Comparison of ENCODE assay signal across 9 mouse cellular contexts in genomic region chr15:102248812-102249191, GRCm38 (mm10). TPM values are rescaled to one million over a fixed set of nuclear protein-coding genes. Genes with fewer than 3 reads are reported as not detected.
DNase-seq lines count a peak whose midpoint lies in the region; ATAC-seq and TF ChIP-seq lines count a peak whose summit lies in the region.
"Had no signal": no experiment of that assay in that cellular context is flagged by ENCODE, and none has a peak within 500 bp of the region (broad histone marks: within the 10 kb centered on the region; RNA-seq: fewer than 3 reads in every experiment).

No protein-coding gene starts in this region.

- no peak overlapping the region for H3K9ac ChIP-seq in forebrain, embryonic 11.5 days (ENCODE audit: low read length)
- no peak overlapping the region for H3K9ac ChIP-seq in forebrain, postnatal 0 days
- no peak overlapping the region for H3K9ac ChIP-seq in midbrain, embryonic 11.5 days (ENCODE audit: low read length)
- no peak overlapping the region; the same call in 1 of the 2 replicates for H3K9ac ChIP-seq in intestine, embryonic 14.5 days (ENCODE audit: low read length)
- H3K9ac ChIP-seq in stomach, embryonic 14.5 days (replicated peaks; ENCODE audit: low read depth, low read length), result no peak overlapping the region

- H3K4me2 ChIP-seq in forebrain, embryonic 11.5 days (ENCODE audit: low read depth, low read length, severe bottlenecking), result no peak overlapping the region; the same call in 1 of the 2 replicates
- no peak overlapping the region for H3K4me2 ChIP-seq in forebrain, postnatal 0 days (ENCODE audit: low read depth)
- no peak overlapping the region; the same call in 1 of the 2 replicates for H3K4me2 ChIP-seq in midbrain, embryonic 11.5 days
- peak overlapping the region; percentile 95 for H3K4me2 ChIP-seq in intestine, embryonic 14.5 days (ENCODE audit: low read length)
- H3K4me2 ChIP-seq in stomach, embryonic 14.5 days (replicated peaks; ENCODE audit: low read depth, low read length), result peak overlapping the region; percentile 64

- H3K4me1 ChIP-seq in forebrain, embryonic 11.5 days (replicated peaks; ENCODE audit: control insufficient read depth, insufficient read depth, low read length), result peaks cover 30% of the 10 kb centered on the region
- peaks cover 13% of the 10 kb centered on the region for H3K4me1 ChIP-seq in forebrain, postnatal 0 days (ENCODE audit: insufficient read depth)
- H3K4me1 ChIP-seq in midbrain, embryonic 10.5 days, result peaks cover 72% of the 10 kb centered on the region
- peaks cover 21% of the 10 kb centered on the region for H3K4me1 ChIP-seq in midbrain, embryonic 11.5 days (ENCODE audit: control insufficient read depth, insufficient read depth, low read length)
- peaks cover 41% of the 10 kb centered on the region for H3K4me1 ChIP-seq in intestine, embryonic 14.5 days (replicated peaks; ENCODE audit: control insufficient read depth, insufficient read depth, low read length)
- peaks cover 39% of the 10 kb centered on the region for H3K4me1 ChIP-seq in stomach, embryonic 14.5 days (ENCODE audit: control insufficient read depth, insufficient read depth, low read length)

- H3K9me3 ChIP-seq in forebrain, embryonic 11.5 days (ENCODE audit: control insufficient read depth, low read length), result no peaks in the 10 kb centered on the region
- H3K9me3 ChIP-seq in forebrain, postnatal 0 days (ENCODE audit: low read length), result no peaks in the 10 kb centered on the region
- H3K9me3 ChIP-seq in midbrain, embryonic 10.5 days (replicated peaks), result no peaks in the 10 kb centered on the region
- no peaks in the 10 kb centered on the region for H3K9me3 ChIP-seq in midbrain, embryonic 11.5 days (ENCODE audit: control insufficient read depth, low read length)
- no peaks in the 10 kb centered on the region for H3K9me3 ChIP-seq in intestine, embryonic 14.5 days (ENCODE audit: control insufficient read depth, low read length)
- H3K9me3 ChIP-seq in stomach, embryonic 14.5 days (ENCODE audit: control insufficient read depth, low read depth, low read length), result no peaks in the 10 kb centered on the region

- no peak for ATAC-seq in forebrain, embryonic 11.5 days (replicated peaks; ENCODE audit: low FRiP score)
- ATAC-seq in forebrain, postnatal 0 days, result no peak
- no peak for ATAC-seq in midbrain, embryonic 11.5 days (ENCODE audit: low FRiP score)
- ATAC-seq in intestine, embryonic 14.5 days (replicated peaks; ENCODE audit: low FRiP score, low TSS enrichment, low read depth), result no peak
- no peak for ATAC-seq in stomach, embryonic 14.5 days (ENCODE audit: insufficient number of reproducible peaks, insufficient read depth, low FRiP score, low read depth)

- no peak for DNase-seq in forebrain, embryonic 11.5 days (ENCODE audit: low spot score)
- no peak for DNase-seq in forebrain, postnatal 0 days
- no peak for DNase-seq in midbrain, embryonic 10.5 days (ENCODE audit: low spot score)
- DNase-seq in midbrain, embryonic 11.5 days (ENCODE audit: low spot score, missing footprints), result no peak
- no peak for DNase-seq in intestine, embryonic 14.5 days (ENCODE audit: low spot score)
- DNase-seq in ovary, postnatal 36 days (ENCODE audit: low spot score), result no peak
- DNase-seq in natural killer cell, adult 2 months (ENCODE audit: low spot score in 2 of 2), result no peak
- DNase-seq: thymus, postnatal 36 days had no signal

- no peak overlapping the region for H3K4me3 ChIP-seq in forebrain, embryonic 11.5 days (ENCODE audit: low read depth, low read length)
- no peak overlapping the region for H3K4me3 ChIP-seq in forebrain, postnatal 0 days (ENCODE audit: low read depth, low read length)
- peak overlapping the region; percentile 14; the same call in 1 of the 2 replicates for H3K4me3 ChIP-seq in midbrain, embryonic 10.5 days
- H3K4me3 ChIP-seq in midbrain, embryonic 11.5 days (ENCODE audit: low read depth, low read length), result no peak overlapping the region
- H3K4me3 ChIP-seq in intestine, embryonic 14.5 days (ENCODE audit: low read depth, low read length), result no peak overlapping the region
- peak overlapping the region; percentile 10; the same call in 1 of the 2 replicates for H3K4me3 ChIP-seq in stomach, embryonic 14.5 days (ENCODE audit: low read depth, low read length)

- H3K27me3 ChIP-seq in forebrain, embryonic 11.5 days (ENCODE audit: control insufficient read depth, insufficient read depth, low read length), result peaks cover 36% of the 10 kb centered on the region
- no peaks in the 10 kb centered on the region for H3K27me3 ChIP-seq in forebrain, postnatal 0 days (ENCODE audit: insufficient read depth, low read length)
- peaks cover 95% of the 10 kb centered on the region for H3K27me3 ChIP-seq in midbrain, embryonic 10.5 days (ENCODE audit: low read depth, poor library complexity, severe bottlenecking)
- peaks cover 56% of the 10 kb centered on the region for H3K27me3 ChIP-seq in midbrain, embryonic 11.5 days (ENCODE audit: control insufficient read depth, insufficient read depth, low read length)
- no peaks in the 10 kb centered on the region for H3K27me3 ChIP-seq in intestine, embryonic 14.5 days (replicated peaks; ENCODE audit: control insufficient read depth, insufficient read depth, low read length)
- no peaks in the 10 kb centered on the region for H3K27me3 ChIP-seq in stomach, embryonic 14.5 days (ENCODE audit: control insufficient read depth, insufficient read depth, low read length)

- H3K36me3 ChIP-seq in forebrain, embryonic 11.5 days (ENCODE audit: control insufficient read depth, insufficient read depth, low read length), result no peaks in the 10 kb centered on the region
- H3K36me3 ChIP-seq in forebrain, postnatal 0 days (ENCODE audit: insufficient read depth), result no peaks in the 10 kb centered on the region
- no peaks in the 10 kb centered on the region for H3K36me3 ChIP-seq in midbrain, embryonic 10.5 days
- H3K36me3 ChIP-seq in midbrain, embryonic 11.5 days (ENCODE audit: control insufficient read depth, insufficient read depth, low read length), result no peaks in the 10 kb centered on the region
- no peaks in the 10 kb centered on the region for H3K36me3 ChIP-seq in intestine, embryonic 14.5 days (ENCODE audit: control insufficient read depth, insufficient read depth, low read length)
- peaks cover 5% of the 10 kb centered on the region; the same call in 1 of the 2 replicates for H3K36me3 ChIP-seq in stomach, embryonic 14.5 days (ENCODE audit: control insufficient read depth, insufficient read depth, low read length)

- 0% methylated on average over 3 of the region's 3 CpGs for WGBS in forebrain, embryonic 11.5 days
- 6% methylated on average over 1 of the region's 3 CpGs for WGBS in forebrain, postnatal 0 days
- 0% methylated on average over 3 of the region's 3 CpGs for WGBS in midbrain, embryonic 10.5 days
- WGBS in midbrain, embryonic 11.5 days, result 0% methylated on average over 3 of the region's 3 CpGs
- WGBS in intestine, embryonic 14.5 days, result 12% methylated on average over 3 of the region's 3 CpGs
- WGBS in stomach, embryonic 14.5 days, result 10% methylated on average over 3 of the region's 3 CpGs

- peak overlapping the region; percentile 21; the same call in 1 of the 2 replicates for H3K27ac ChIP-seq in forebrain, embryonic 11.5 days (ENCODE audit: low read depth, low read length)
- no peak overlapping the region for H3K27ac ChIP-seq in forebrain, postnatal 0 days (ENCODE audit: low read depth, low read length)
- H3K27ac ChIP-seq in midbrain, embryonic 10.5 days (replicated peaks), result no peak overlapping the region; the same call in 1 of the 2 replicates
- H3K27ac ChIP-seq in midbrain, embryonic 11.5 days (ENCODE audit: low read depth, low read length), result no peak overlapping the region
- H3K27ac ChIP-seq in intestine, embryonic 14.5 days (ENCODE audit: low read depth), result peak overlapping the region; percentile 94; the same call in 1 of the 2 replicates
- peak overlapping the region; percentile 99 for H3K27ac ChIP-seq in stomach, embryonic 14.5 days (ENCODE audit: low read length)

- TF ChIP-seq CTCF in forebrain, postnatal 0 days (IDR thresholded peaks at IDR 0.05; ENCODE audit: low read depth), result no peak

RNA-seq across cellular contexts. Expression of gene Rarg, which starts 8.5 kb away (rescaled TPM):
- polyA plus RNA-seq in forebrain, embryonic 11.5 days (2014; fragmentation: Nextera tagmentation; extraction: Ambion mirVana), result 19.3 and 19.7 TPM in 2 replicates
- total RNA-seq in forebrain, postnatal 0 days (2014; rRNA removed), result 6.5 and 12.3 TPM in 2 replicates
- polyA plus RNA-seq in forebrain, postnatal 0 days (2015; fragmentation: Nextera tagmentation; extraction: Ambion mirVana), result 4.5 and 4.6 TPM in 2 replicates
- polyA plus RNA-seq in midbrain, embryonic 10.5 days (2016; fragmentation: Nextera tagmentation; extraction: Ambion mirVana), result 14.3 and 16.2 TPM in 2 replicates
- 10.1 and 10.5 TPM in 2 replicates for polyA plus RNA-seq in midbrain, embryonic 11.5 days (2014; fragmentation: Nextera tagmentation; extraction: Ambion mirVana)
- polyA plus RNA-seq in intestine, embryonic 14.5 days (2014; fragmentation: Nextera tagmentation; extraction: Ambion mirVana), result 16.4 and 17.1 TPM in 2 replicates
- polyA plus RNA-seq in stomach, embryonic 14.5 days (2014; fragmentation: Nextera tagmentation; extraction: Ambion mirVana), result 36.9 and 40.5 TPM in 2 replicates

RNA-seq across cellular contexts. Expression of gene Itgb7, which starts 17.1 kb away (rescaled TPM):
- polyA plus RNA-seq in forebrain, embryonic 11.5 days (2014; fragmentation: Nextera tagmentation; extraction: Ambion mirVana), result 0.76 and 1.1 TPM in 2 replicates
- 0.31 and 2.4 TPM in 2 replicates for total RNA-seq in forebrain, postnatal 0 days (2014; rRNA removed)
- 0.50 and 0.75 TPM in 2 replicates for polyA plus RNA-seq in forebrain, postnatal 0 days (2015; fragmentation: Nextera tagmentation; extraction: Ambion mirVana)
- 0.31 and 0.56 TPM in 2 replicates for polyA plus RNA-seq in midbrain, embryonic 10.5 days (2016; fragmentation: Nextera tagmentation; extraction: Ambion mirVana)
- polyA plus RNA-seq in midbrain, embryonic 11.5 days (2014; fragmentation: Nextera tagmentation; extraction: Ambion mirVana), result 0.15 and 0.55 TPM in 2 replicates
- polyA plus RNA-seq in intestine, embryonic 14.5 days (2014; fragmentation: Nextera tagmentation; extraction: Ambion mirVana), result 13.3 and 13.5 TPM in 2 replicates
- polyA plus RNA-seq in stomach, embryonic 14.5 days (2014; fragmentation: Nextera tagmentation; extraction: Ambion mirVana), result 5.8 and 9.9 TPM in 2 replicates

RNA-seq across cellular contexts. Expression of gene Gm9918, which starts 21.6 kb away (rescaled TPM):
- 0.21 and 0.48 TPM in 2 replicates for polyA plus RNA-seq in forebrain, embryonic 11.5 days (2014; fragmentation: Nextera tagmentation; extraction: Ambion mirVana)
- 0.15 TPM in 1 of 2 replicates, not detected in the other for total RNA-seq in forebrain, postnatal 0 days (2014; rRNA removed)
- not detected in 2 replicates for polyA plus RNA-seq in forebrain, postnatal 0 days (2015; fragmentation: Nextera tagmentation; extraction: Ambion mirVana)
- polyA plus RNA-seq in midbrain, embryonic 10.5 days (2016; fragmentation: Nextera tagmentation; extraction: Ambion mirVana), result 0.35 and 0.41 TPM in 2 replicates
- polyA plus RNA-seq in midbrain, embryonic 11.5 days (2014; fragmentation: Nextera tagmentation; extraction: Ambion mirVana), result 0.15 and 0.23 TPM in 2 replicates
- polyA plus RNA-seq in intestine, embryonic 14.5 days (2014; fragmentation: Nextera tagmentation; extraction: Ambion mirVana), result 0.11 and 0.19 TPM in 2 replicates
- polyA plus RNA-seq in stomach, embryonic 14.5 days (2014; fragmentation: Nextera tagmentation; extraction: Ambion mirVana), result 0.36 and 0.56 TPM in 2 replicates

RNA-seq across cellular contexts. Expression of gene Mfsd5, which starts 30.5 kb away (rescaled TPM):
- 55.6 and 64.7 TPM in 2 replicates for polyA plus RNA-seq in forebrain, embryonic 11.5 days (2014; fragmentation: Nextera tagmentation; extraction: Ambion mirVana)
- total RNA-seq in forebrain, postnatal 0 days (2014; rRNA removed), result 33.2 and 39.3 TPM in 2 replicates
- 63.0 and 63.7 TPM in 2 replicates for polyA plus RNA-seq in forebrain, postnatal 0 days (2015; fragmentation: Nextera tagmentation; extraction: Ambion mirVana)
- polyA plus RNA-seq in midbrain, embryonic 10.5 days (2016; fragmentation: Nextera tagmentation; extraction: Ambion mirVana), result 59.2 and 63.2 TPM in 2 replicates
- polyA plus RNA-seq in midbrain, embryonic 11.5 days (2014; fragmentation: Nextera tagmentation; extraction: Ambion mirVana), result 50.8 and 53.0 TPM in 2 replicates
- polyA plus RNA-seq in intestine, embryonic 14.5 days (2014; fragmentation: Nextera tagmentation; extraction: Ambion mirVana), result 65.3 and 67.1 TPM in 2 replicates
- polyA plus RNA-seq in stomach, embryonic 14.5 days (2014; fragmentation: Nextera tagmentation; extraction: Ambion mirVana), result 63.1 and 63.7 TPM in 2 replicates

RNA-seq across cellular contexts. Expression of gene Csad, which starts 44.3 kb away (rescaled TPM):
- polyA plus RNA-seq in forebrain, embryonic 11.5 days (2014; fragmentation: Nextera tagmentation; extraction: Ambion mirVana), result 38.2 and 39.2 TPM in 2 replicates
- 46.2 and 47.8 TPM in 2 replicates for total RNA-seq in forebrain, postnatal 0 days (2014; rRNA removed)
- 25.9 and 29.9 TPM in 2 replicates for polyA plus RNA-seq in forebrain, postnatal 0 days (2015; fragmentation: Nextera tagmentation; extraction: Ambion mirVana)
- 32.8 and 38.8 TPM in 2 replicates for polyA plus RNA-seq in midbrain, embryonic 10.5 days (2016; fragmentation: Nextera tagmentation; extraction: Ambion mirVana)
- 21.9 and 25.9 TPM in 2 replicates for polyA plus RNA-seq in midbrain, embryonic 11.5 days (2014; fragmentation: Nextera tagmentation; extraction: Ambion mirVana)
- 52.3 and 53.6 TPM in 2 replicates for polyA plus RNA-seq in intestine, embryonic 14.5 days (2014; fragmentation: Nextera tagmentation; extraction: Ambion mirVana)
- 60.5 and 63.9 TPM in 2 replicates for polyA plus RNA-seq in stomach, embryonic 14.5 days (2014; fragmentation: Nextera tagmentation; extraction: Ambion mirVana)

Comparison
In these comparisons a context has a peak if more than half of its experiments do, and no peak if none do; other contexts are left out.
1. H3K27ac ChIP-seq: peak in forebrain, embryonic 11.5 days (single experiment), intestine, embryonic 14.5 days (single experiment) and stomach, embryonic 14.5 days (single experiment); none in forebrain, postnatal 0 days (single experiment), midbrain, embryonic 10.5 days (single experiment) and midbrain, embryonic 11.5 days (single experiment).
2. H3K4me3 ChIP-seq: peak in midbrain, embryonic 10.5 days (single experiment) and stomach, embryonic 14.5 days (single experiment); none in forebrain, embryonic 11.5 days (single experiment), forebrain, postnatal 0 days (single experiment), midbrain, embryonic 11.5 days (single experiment) and intestine, embryonic 14.5 days (single experiment).
3. H3K4me2 ChIP-seq: peak in intestine, embryonic 14.5 days (single experiment) and stomach, embryonic 14.5 days (single experiment); none in forebrain, embryonic 11.5 days (single experiment), forebrain, postnatal 0 days (single experiment) and midbrain, embryonic 11.5 days (single experiment).